Comparison of ENCODE assay signal across 8 mouse cellular contexts in genomic region chrX:162158743-162159636, GRCm38 (mm10). TPM values are rescaled to one million over a fixed set of nuclear protein-coding genes. Genes with fewer than 3 reads are reported as not detected.
DNase-seq lines count a peak whose midpoint lies in the region; ATAC-seq lines count a peak whose summit lies in the region.

No protein-coding gene starts in this region.

- peak; percentile 7 for DNase-seq in thymus, postnatal 4 days
- DNase-seq in thymus, adult 18-20 months = no peak
- DNase-seq in embryo, embryonic 11.5 days (ENCODE audit: low read depth, low spot score) = peak; percentile 22
- DNase-seq in kidney, postnatal 36 days = peak; percentile 27 to 42
- DNase-seq in lung, postnatal 14 days = peak; percentile 14
- peak; percentile 26 for DNase-seq in right cerebral cortex, adult 18-20 months
- DNase-seq in adipocyte (ENCODE audit: low spot score) = no peak

- ATAC-seq in heart, embryonic 15.5 days (replicated peaks; ENCODE audit: insufficient number of reproducible peaks, insufficient read depth, low FRiP score, low read depth) = peak; percentile 29; the same call in 1 of the 2 replicates

- H3K36me3 ChIP-seq in heart, embryonic 15.5 days = no peaks in the 10 kb centered on the region

- H3K4me2 ChIP-seq in heart, embryonic 15.5 days = peak overlapping the region; percentile 88

- peaks cover 10% of the 10 kb centered on the region; the same call in 1 of the 2 replicates for H3K27me3 ChIP-seq in heart, embryonic 15.5 days

- no peaks in the 10 kb centered on the region for H3K9me3 ChIP-seq in heart, embryonic 15.5 days (replicated peaks)

- H3K9ac ChIP-seq in heart, embryonic 15.5 days = peak overlapping the region; percentile 56

- peak overlapping the region; percentile 59 for H3K4me3 ChIP-seq in heart, embryonic 15.5 days

- WGBS in heart, embryonic 15.5 days = 22% methylated on average over 66 of the region's 80 CpGs

- H3K4me1 ChIP-seq in heart, embryonic 15.5 days (replicated peaks) = peaks cover 9% of the 10 kb centered on the region; the same call in 1 of the 2 replicates

- 0 out of 2 replicates have a peak overlapping the region, but pooled peaks have one; percentile 20 for H3K27ac ChIP-seq in heart, embryonic 15.5 days

RNA-seq across cellular contexts. Expression of gene Nhs, which starts 0.5 kb away (rescaled TPM):
- 0.66 and 1.2 TPM in 2 replicates for polyA plus RNA-seq in heart, embryonic 15.5 days (2015; fragmentation: Nextera tagmentation; extraction: Ambion mirVana)

Comparison
In these comparisons a context has a peak if more than half of its experiments do, and no peak if none do; other contexts are left out.
1. DNase-seq: peak in thymus, postnatal 4 days (single experiment), embryo, embryonic 11.5 days (single experiment), kidney, postnatal 36 days (2 of 2), lung, postnatal 14 days (single experiment) and right cerebral cortex, adult 18-20 months (single experiment); none in thymus, adult 18-20 months (0 of 2) and adipocyte (single experiment).